Mouse (Mus musculus) limb, embryonic 13.5 days (tissue): ENCODE measurements around the gene Churc1. TPM values are rescaled to one million over a fixed set of nuclear protein-coding genes. Genes with fewer than 3 reads are reported as not detected.

Experiments used
- ATAC-seq: fragments of 200-750 bp; cut with Nextera tagmentation; 2 replicates; pipeline ENCODE4 v1.8.0; 2017; ENCODE audit warnings: low read depth, moderate number of reproducible peaks, moderate TSS enrichment; ENCODE audit not compliant: low FRiP score
- H3K27ac ChIP-seq: fragments of 300-500 bp; sonication (generic); 2 replicates; pipeline ENCODE4 v1.5.1; 2015; ENCODE audit warnings: inconsistent platforms, mild to moderate bottlenecking, moderate library complexity
- H3K27me3 ChIP-seq: fragments of 300-500 bp; sonication (generic); 2 replicates; pipeline ENCODE4 v1.6.1; 2015; ENCODE audit warnings: mild to moderate bottlenecking, inconsistent platforms
- H3K36me3 ChIP-seq: fragments of 300-500 bp; sonication (generic); 2 replicates; pipeline ENCODE4 v1.6.1; 2015; ENCODE audit warnings: inconsistent platforms, mild to moderate bottlenecking, moderate library complexity
- H3K4me1 ChIP-seq: fragments of 300-500 bp; sonication (generic); 2 replicates; pipeline ENCODE4 v1.6.1; 2015; ENCODE audit warnings: inconsistent platforms
- H3K4me2 ChIP-seq: fragments of 300-500 bp; sonication (generic); replicated peaks from 2 replicates; pipeline ENCODE4 v1.6.1; 2015; ENCODE audit warnings: inconsistent platforms, mild to moderate bottlenecking, moderate library complexity
- H3K4me3 ChIP-seq: fragments of 300-500 bp; sonication (generic); 2 replicates; pipeline ENCODE4 v1.5.1; 2015; ENCODE audit warnings: moderate library complexity, mild to moderate bottlenecking, inconsistent platforms
- H3K9ac ChIP-seq: fragments of 300-500 bp; sonication (generic); 2 replicates; pipeline ENCODE4 v1.6.1; 2015; ENCODE audit warnings: mild to moderate bottlenecking, inconsistent platforms
- H3K9me3 ChIP-seq: fragments of 300-500 bp; sonication (generic); 2 replicates; pipeline ENCODE4 v1.6.1; 2016; ENCODE audit warnings: inconsistent platforms
- WGBS: fragments of 180-500 bp; shearing (Covaris S2); methylation state at CpG from one replicate; pipeline ENCODE4 v1.1.7; 2015; 5-methylcytosine and 5-hydroxymethylcytosine counted together
- polyA plus RNA-seq: library from polyadenylated mRNA; unstranded; fragments of >200 nt; fragmentation: Nextera tagmentation; extraction: Ambion mirVana; gene quantifications from 2 replicates; pipeline ENCODE4 v1.2.1, GENCODE M21; 2015

Churc1 gene
- polyA plus RNA-seq, 1 experiment from 2014 or later: 104 TPM

- ATAC-seq: no peak
- H3K4me2 ChIP-seq: no peak overlapping the region
Measured at GRCm38 (mm10) chr12:76798008-76798720, 32.8 kb downstream of the Churc1 start.

DNA sequence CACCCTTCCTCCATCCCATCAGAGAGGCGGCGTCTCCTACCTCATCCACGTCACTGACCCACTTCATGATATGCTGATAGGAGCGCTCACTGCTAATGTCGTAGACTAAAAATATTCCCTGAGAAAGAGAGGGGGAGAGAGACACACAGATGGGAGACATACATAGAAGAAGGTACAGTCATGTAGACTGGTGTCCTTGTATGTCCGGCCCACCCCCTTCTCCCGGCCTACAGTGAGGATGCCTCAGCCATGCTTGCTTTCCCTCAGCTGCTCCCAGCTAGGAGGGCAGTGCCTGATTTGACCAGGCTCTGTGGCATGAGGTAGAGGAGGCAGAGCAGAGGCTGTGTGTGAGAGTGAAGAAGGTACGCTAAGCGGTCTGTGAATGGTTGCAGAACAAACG is 37.7 kb downstream of the Churc1 start:
- Histone ChIP-seq H3K4me2 (no peak overlapping the region), H3K9me3 (no peaks in the 10 kb centered on the region), H3K9ac (no peak overlapping the region), H3K27ac (no peak overlapping the region), H3K27me3 (no peaks in the 10 kb centered on the region), H3K36me3 (0 out of 2 replicates have a peak, but pooled peaks cover 3% of the 10 kb centered on the region), H3K4me1 (peaks cover 7% of the 10 kb centered on the region; the same call in 1 of the 2 replicates), H3K4me3 (no peak overlapping the region)
- WGBS: 92% methylated on average over 10 of the region's 10 CpGs
- no peak for ATAC-seq

More at GRCm38 (mm10) chr12:76798008-76798720, 32.8 kb downstream of the Churc1 start:
- Histone ChIP-seq H3K9me3 (no peaks in the 10 kb centered on the region), H3K27me3 (no peaks in the 10 kb centered on the region), H3K36me3 (0 out of 2 replicates have a peak, but pooled peaks cover 3% of the 10 kb centered on the region), H3K4me1 (peaks cover 7% of the 10 kb centered on the region; the same call in 1 of the 2 replicates), H3K9ac (no peak overlapping the region), H3K4me3 (no peak overlapping the region), H3K27ac (no peak overlapping the region)
- WGBS: 69% methylated on average over 5 of the region's 5 CpGs

GRCm38 (mm10) chr12:76803700-76804252 is 38.4 kb downstream of the Churc1 start:
- WGBS: 49% methylated on average over 7 of the region's 7 CpGs
- H3K9ac ChIP-seq: no peak overlapping the region
- H3K27me3 ChIP-seq: no peaks in the 10 kb centered on the region
- no peak overlapping the region for H3K27ac ChIP-seq
- no peak overlapping the region for H3K4me3 ChIP-seq
- no peaks in the 10 kb centered on the region for H3K9me3 ChIP-seq
- H3K4me1 ChIP-seq: no peaks in the 10 kb centered on the region
- H3K4me2 ChIP-seq: no peak overlapping the region
- peak; percentile 26; the same call in 1 of the 2 replicates for ATAC-seq
- 0 out of 2 replicates have a peak, but pooled peaks cover 3% of the 10 kb centered on the region for H3K36me3 ChIP-seq

DNA sequence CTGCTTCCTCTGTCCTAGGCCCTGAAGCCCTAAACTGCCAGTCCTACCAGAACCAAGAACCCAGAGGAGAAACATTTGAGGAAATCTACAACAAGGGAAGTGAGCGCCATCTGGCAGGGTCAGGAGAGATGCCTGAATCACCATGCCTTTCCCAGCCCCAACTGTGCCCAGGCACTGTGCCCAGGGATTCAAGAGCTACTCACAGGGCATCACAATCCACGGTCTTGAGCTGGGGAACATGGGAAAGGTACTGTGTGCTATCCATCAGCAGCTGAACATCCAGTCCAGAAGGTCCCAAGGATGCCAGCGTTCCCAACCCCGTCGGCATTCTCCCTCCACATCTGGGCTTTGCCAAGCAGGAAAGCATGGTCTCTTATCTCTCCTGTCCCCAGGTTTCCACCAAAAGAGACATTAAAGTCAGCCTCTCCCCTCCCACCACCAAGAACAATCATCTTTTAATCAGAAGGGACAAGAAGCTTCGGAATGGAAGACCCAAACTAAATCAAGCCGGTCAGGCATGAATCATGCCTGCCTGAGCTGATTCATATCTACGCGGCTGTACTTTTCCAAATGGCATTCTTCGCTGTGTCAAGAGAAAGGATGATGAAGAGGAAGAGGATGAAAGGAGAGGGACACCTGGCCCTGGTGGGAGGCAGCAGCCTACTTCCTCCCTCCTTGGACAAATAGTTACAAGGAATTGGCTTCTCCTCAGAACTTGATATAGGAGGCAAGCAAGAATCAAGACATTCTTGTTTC is 39.9 kb downstream of the Churc1 start:
- no peak overlapping the region for H3K4me3 ChIP-seq

DNA sequence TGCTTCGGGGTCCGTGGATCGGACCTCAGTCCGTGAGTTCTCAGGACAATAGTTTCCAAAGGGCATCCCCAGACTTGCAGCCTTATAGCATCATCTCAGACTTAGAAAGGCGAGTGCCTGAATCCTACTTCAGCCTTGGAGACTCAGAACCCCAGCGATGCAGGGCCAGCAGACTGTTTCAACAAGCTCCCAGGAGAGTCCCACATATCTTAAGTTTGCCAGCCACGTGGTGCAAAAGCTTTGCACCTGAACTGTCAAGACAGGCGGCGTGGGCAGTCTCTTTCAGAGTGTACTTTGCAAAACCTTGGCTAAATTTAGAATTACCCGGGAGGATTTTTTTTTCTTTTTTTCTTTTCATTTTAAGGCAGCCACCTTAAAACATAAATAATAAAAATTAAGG is 42.5 kb downstream of the Churc1 start:
- no peaks in the 10 kb centered on the region for H3K36me3 ChIP-seq
- no peak overlapping the region for H3K4me3 ChIP-seq
- H3K27me3 ChIP-seq: no peaks in the 10 kb centered on the region
- no peak for ATAC-seq
- H3K9me3 ChIP-seq: no peaks in the 10 kb centered on the region
- H3K4me1 ChIP-seq: no peaks in the 10 kb centered on the region; the same call in 1 of the 2 replicates
- no peak overlapping the region for H3K9ac ChIP-seq
- H3K4me2 ChIP-seq: no peak overlapping the region
- WGBS: 79% methylated on average over 10 of the region's 10 CpGs
- no peak overlapping the region for H3K27ac ChIP-seq

More for the DNA sequence above, 39.9 kb downstream of the Churc1 start:
- Histone ChIP-seq H3K4me2 (no peak overlapping the region), H3K36me3 (no peaks in the 10 kb centered on the region), H3K4me1 (no peaks in the 10 kb centered on the region), H3K27me3 (no peaks in the 10 kb centered on the region), H3K9ac (no peak overlapping the region), H3K27ac (no peak overlapping the region), H3K9me3 (no peaks in the 10 kb centered on the region)
- WGBS: 94% methylated on average over 10 of the region's 10 CpGs
- ATAC-seq: no peak

DNA sequence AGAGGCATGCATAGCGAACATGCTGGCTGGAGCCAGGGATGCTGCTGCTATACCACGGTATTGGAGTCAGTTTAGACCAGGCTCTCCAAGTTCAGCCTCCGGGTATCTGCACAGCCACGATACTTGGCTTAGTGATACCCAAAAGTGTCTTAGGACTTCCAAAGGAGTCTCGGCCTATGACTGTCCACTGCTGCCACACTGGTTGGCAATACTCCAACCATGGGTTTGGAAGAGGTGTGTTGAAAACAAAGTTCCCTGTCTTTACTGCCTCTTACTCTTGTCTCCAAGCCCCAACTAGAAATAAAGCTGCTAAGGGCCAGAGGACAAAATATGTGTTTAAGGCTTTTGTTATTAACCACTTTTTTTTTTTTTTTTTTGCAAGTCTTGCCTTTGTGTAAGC is 45.2 kb downstream of the Churc1 start:
- WGBS: 92% methylated on average over 5 of the region's 5 CpGs
- ATAC-seq: no peak
- no peak overlapping the region for H3K27ac ChIP-seq

GRCm38 (mm10) chr12:76811006-76811405 is 45.7 kb downstream of the Churc1 start:
- no peaks in the 10 kb centered on the region for H3K9me3 ChIP-seq
- peaks cover 10% of the 10 kb centered on the region; the same call in 1 of the 2 replicates for H3K4me1 ChIP-seq
- no peak overlapping the region for H3K27ac ChIP-seq
- H3K4me2 ChIP-seq: no peak overlapping the region
- 87% methylated on average over 4 of the region's 4 CpGs for WGBS
- H3K9ac ChIP-seq: no peak overlapping the region
- no peaks in the 10 kb centered on the region for H3K27me3 ChIP-seq
- no peak for ATAC-seq
- H3K36me3 ChIP-seq: no peaks in the 10 kb centered on the region
- no peak overlapping the region for H3K4me3 ChIP-seq

More for the DNA sequence above, 45.2 kb downstream of the Churc1 start:
- Histone ChIP-seq H3K27me3 (no peaks in the 10 kb centered on the region), H3K9me3 (no peaks in the 10 kb centered on the region), H3K9ac (no peak overlapping the region), H3K4me1 (peaks cover 9% of the 10 kb centered on the region; the same call in 1 of the 2 replicates), H3K36me3 (no peaks in the 10 kb centered on the region), H3K4me2 (no peak overlapping the region), H3K4me3 (no peak overlapping the region)

- no peak overlapping the region for H3K27ac ChIP-seq
- H3K9ac ChIP-seq: no peak overlapping the region
- no peak overlapping the region for H3K4me2 ChIP-seq
- H3K36me3 ChIP-seq: no peaks in the 10 kb centered on the region
- H3K4me1 ChIP-seq: peaks cover 33% of the 10 kb centered on the region
- H3K9me3 ChIP-seq: no peaks in the 10 kb centered on the region
- no peak overlapping the region for H3K4me3 ChIP-seq
- WGBS: 76% methylated on average over 10 of the region's 10 CpGs
- H3K27me3 ChIP-seq: no peaks in the 10 kb centered on the region
- ATAC-seq: no peak
Measured at GRCm38 (mm10) chr12:76813543-76813942, 48.2 kb downstream of the Churc1 start.

DNA sequence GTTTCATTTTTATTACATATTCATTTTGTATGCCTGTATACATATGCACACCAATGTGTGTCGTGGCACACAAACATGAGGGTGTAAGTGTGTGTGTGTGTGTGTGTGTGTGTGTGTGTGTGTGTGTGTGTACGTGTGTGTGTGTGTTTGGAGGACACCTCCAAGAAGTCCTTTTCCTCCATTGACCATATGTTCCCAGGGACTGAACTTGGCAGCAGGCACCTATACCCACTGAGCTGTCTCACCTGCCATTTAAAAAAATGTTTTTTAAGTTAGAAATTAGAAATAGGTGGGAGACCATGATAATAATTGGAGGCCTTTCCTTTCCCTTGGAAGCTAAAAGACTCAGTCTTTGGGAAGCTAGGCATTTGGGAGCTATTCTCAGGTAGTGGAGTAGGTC is 48.8 kb downstream of the Churc1 start:
- ATAC-seq: no peak
- Histone ChIP-seq H3K27ac (no peak overlapping the region), H3K27me3 (0 out of 2 replicates have a peak, but pooled peaks cover 3% of the 10 kb centered on the region), H3K36me3 (no peaks in the 10 kb centered on the region), H3K4me2 (no peak overlapping the region), H3K4me3 (no peak overlapping the region), H3K4me1 (peaks cover 38% of the 10 kb centered on the region), H3K9ac (no peak overlapping the region), H3K9me3 (no peaks in the 10 kb centered on the region)
- WGBS: 86% methylated on average over 2 of the region's 2 CpGs

GRCm38 (mm10) chr12:76816720-76817119 is 51.4 kb downstream of the Churc1 start:
- H3K9me3 ChIP-seq: no peaks in the 10 kb centered on the region
- ATAC-seq: no peak
- no peak overlapping the region for H3K27ac ChIP-seq
- H3K4me2 ChIP-seq: no peak overlapping the region
- no peak overlapping the region for H3K9ac ChIP-seq
- H3K27me3 ChIP-seq: peaks cover 21% of the 10 kb centered on the region
- peaks cover 60% of the 10 kb centered on the region for H3K4me1 ChIP-seq
- 31% methylated on average over 4 of the region's 4 CpGs for WGBS
- no peak overlapping the region for H3K4me3 ChIP-seq
- H3K36me3 ChIP-seq: no peaks in the 10 kb centered on the region

DNA sequence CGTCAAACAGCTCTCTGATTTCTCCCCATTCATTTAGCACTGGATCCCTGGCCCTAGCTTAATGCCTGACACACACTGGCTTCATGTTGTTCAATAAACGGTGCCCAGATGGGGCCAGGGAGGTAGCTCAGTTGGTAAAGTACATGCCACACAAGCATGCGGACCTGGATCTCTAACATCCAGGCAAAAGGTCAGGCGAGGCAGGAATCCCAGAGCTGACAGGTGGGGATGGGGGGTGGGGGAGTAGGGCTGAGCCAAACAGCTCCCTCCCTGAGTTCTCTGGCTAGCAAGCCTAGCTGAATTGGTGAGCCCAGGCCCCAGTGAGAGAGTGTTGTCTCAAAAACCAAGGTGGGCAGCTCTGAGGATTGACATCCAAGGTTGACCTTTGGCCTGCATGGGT is 51.8 kb downstream of the Churc1 start:
- Histone ChIP-seq H3K4me1 (peaks cover 63% of the 10 kb centered on the region), H3K9ac (no peak overlapping the region), H3K27me3 (peaks cover 21% of the 10 kb centered on the region), H3K4me2 (no peak overlapping the region), H3K9me3 (no peaks in the 10 kb centered on the region), H3K4me3 (no peak overlapping the region), H3K36me3 (no peaks in the 10 kb centered on the region), H3K27ac (no peak overlapping the region)
- ATAC-seq: no peak
- 49% methylated on average over 4 of the region's 4 CpGs for WGBS

DNA sequence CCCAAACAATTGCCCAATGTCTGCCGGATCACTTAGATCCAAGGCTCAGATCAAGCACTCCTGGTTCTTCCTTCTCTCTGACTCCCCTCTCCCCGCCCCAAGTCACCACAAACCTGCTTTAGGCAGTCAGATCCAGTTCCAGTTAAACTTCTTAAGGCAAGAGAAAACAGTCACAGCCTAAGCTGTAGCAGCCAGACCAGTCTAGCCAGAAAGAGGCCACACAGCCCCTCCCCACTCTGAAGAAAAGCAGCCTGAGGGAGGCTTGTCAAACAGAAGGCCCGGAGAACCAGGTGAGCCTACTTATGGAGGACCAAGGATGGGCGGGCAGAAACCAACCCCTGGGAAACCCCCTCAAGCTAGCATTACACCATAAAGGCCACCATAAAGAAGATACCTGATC is 52.8 kb downstream of the Churc1 start:
- no peak overlapping the region for H3K4me2 ChIP-seq
- H3K27ac ChIP-seq: peak overlapping the region; percentile 22; the same call in 1 of the 2 replicates
- no peak overlapping the region for H3K4me3 ChIP-seq
- WGBS: 57% methylated on average over 4 of the region's 4 CpGs
- H3K9ac ChIP-seq: no peak overlapping the region
- no peaks in the 10 kb centered on the region for H3K9me3 ChIP-seq
- H3K4me1 ChIP-seq: peaks cover 64% of the 10 kb centered on the region
- ATAC-seq: peak; percentile 37; the same call in 1 of the 2 replicates
- H3K27me3 ChIP-seq: peaks cover 26% of the 10 kb centered on the region
- no peaks in the 10 kb centered on the region for H3K36me3 ChIP-seq
